Mouse (Mus musculus): Measurements from ENCODE around the gene Cfap97d2. TPM values are rescaled to one million over a fixed set of nuclear protein-coding genes. Genes with fewer than 3 reads are reported as not detected.

Gene Cfap97d2
- polyA plus RNA-seq, 1 experiment from 2014 or later = 1.7 TPM

GRCm38 (mm10) chr8:13694735-13695134 is 11.0 kb upstream of the Cfap97d2 start:
- no peak overlapping the region for H3K4me3 ChIP-seq (replicated peaks; ENCODE audit: low read length)
- 62% methylated on average over 12 of the region's 12 CpGs for WGBS

DNA sequence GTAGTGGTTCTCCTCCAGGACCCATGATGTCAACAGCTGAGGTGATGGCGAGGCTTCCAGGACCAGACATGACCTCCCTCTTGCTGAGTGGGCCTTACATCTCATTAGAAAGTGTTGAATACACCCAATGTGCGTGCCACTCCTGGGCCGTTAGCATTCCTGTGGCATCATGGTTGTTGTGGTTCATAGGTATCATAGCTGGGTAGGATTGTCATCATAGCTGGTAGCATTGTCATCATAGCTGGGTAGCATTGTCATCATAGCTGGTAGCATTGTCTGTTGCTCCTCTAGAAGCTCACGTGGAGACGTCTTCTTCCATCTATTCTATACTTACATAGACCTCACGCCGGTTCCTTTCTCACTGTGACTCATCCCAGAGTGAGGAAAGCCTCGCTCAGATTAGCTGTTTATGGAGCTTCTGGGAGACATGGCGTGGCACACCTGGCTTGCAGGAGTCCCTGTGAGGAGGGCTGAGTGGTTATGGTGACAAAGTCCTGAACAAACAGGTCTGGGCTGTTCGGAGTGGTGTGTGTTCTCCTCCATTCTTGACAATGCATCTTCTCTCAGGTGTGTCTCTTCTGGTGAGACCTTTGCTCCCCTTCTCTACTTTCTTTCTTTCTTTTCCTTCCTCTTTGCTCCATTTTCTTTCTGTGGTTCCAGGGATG is 10.4 kb upstream of the Cfap97d2 start:
- Histone ChIP-seq H3K4me1 (replicated peaks; ENCODE audit: control insufficient read depth, insufficient read depth, low read length) (peaks cover 7% of the 10 kb centered on the region; the same call in 1 of the 2 replicates), H3K36me3 (replicated peaks; ENCODE audit: control insufficient read depth, insufficient read depth) (no peaks in the 10 kb centered on the region), H3K4me3 (replicated peaks; ENCODE audit: low read length) (no peak overlapping the region), H3K27ac (no peak overlapping the region), H3K9me3 (ENCODE audit: control insufficient read depth, low read length) (no peaks in the 10 kb centered on the region), H3K4me2 (replicated peaks) (no peak overlapping the region), H3K27me3 (ENCODE audit: control insufficient read depth, insufficient read depth, low read length) (no peaks in the 10 kb centered on the region), H3K9ac (no peak overlapping the region)
- ATAC-seq (ENCODE audit: low FRiP score) (no peak), DNase-seq (ENCODE audit: low spot score) (no peak)
- 97% methylated on average over 10 of the region's 10 CpGs for WGBS

More at GRCm38 (mm10) chr8:13694735-13695134, 11.0 kb upstream of the Cfap97d2 start:
- H3K4me1 ChIP-seq (replicated peaks; ENCODE audit: control insufficient read depth, insufficient read depth, low read length) = peaks cover 7% of the 10 kb centered on the region; the same call in 1 of the 2 replicates
- no peak overlapping the region for H3K4me2 ChIP-seq (replicated peaks)
- H3K9ac ChIP-seq = no peak overlapping the region
- H3K36me3 ChIP-seq (replicated peaks; ENCODE audit: control insufficient read depth, insufficient read depth) = no peaks in the 10 kb centered on the region
- ATAC-seq (ENCODE audit: low FRiP score) (no peak), DNase-seq (ENCODE audit: low spot score) (no peak)
- H3K9me3 ChIP-seq (ENCODE audit: control insufficient read depth, low read length) = no peaks in the 10 kb centered on the region
- H3K27me3 ChIP-seq (ENCODE audit: control insufficient read depth, insufficient read depth, low read length) = no peaks in the 10 kb centered on the region
- H3K27ac ChIP-seq = no peak overlapping the region

- H3K4me3 ChIP-seq (replicated peaks; ENCODE audit: low read length) = no peak overlapping the region
- no peak overlapping the region for H3K9ac ChIP-seq
- H3K27ac ChIP-seq = no peak overlapping the region
- no peak for ATAC-seq (ENCODE audit: low FRiP score)
- H3K4me2 ChIP-seq (replicated peaks) = no peak overlapping the region
- no peaks in the 10 kb centered on the region for H3K36me3 ChIP-seq (replicated peaks; ENCODE audit: control insufficient read depth, insufficient read depth)
- no peak for DNase-seq (ENCODE audit: low spot score)
- 90% methylated on average over 4 of the region's 4 CpGs for WGBS
- no peaks in the 10 kb centered on the region for H3K9me3 ChIP-seq (ENCODE audit: control insufficient read depth, low read length)
- no peaks in the 10 kb centered on the region for H3K27me3 ChIP-seq (ENCODE audit: control insufficient read depth, insufficient read depth, low read length)
- H3K4me1 ChIP-seq (replicated peaks; ENCODE audit: control insufficient read depth, insufficient read depth, low read length) = peaks cover 7% of the 10 kb centered on the region; the same call in 1 of the 2 replicates
These were observed 9.5 kb upstream of the Cfap97d2 start for GRCm38 (mm10) chr8:13696157-13696556.

DNA sequence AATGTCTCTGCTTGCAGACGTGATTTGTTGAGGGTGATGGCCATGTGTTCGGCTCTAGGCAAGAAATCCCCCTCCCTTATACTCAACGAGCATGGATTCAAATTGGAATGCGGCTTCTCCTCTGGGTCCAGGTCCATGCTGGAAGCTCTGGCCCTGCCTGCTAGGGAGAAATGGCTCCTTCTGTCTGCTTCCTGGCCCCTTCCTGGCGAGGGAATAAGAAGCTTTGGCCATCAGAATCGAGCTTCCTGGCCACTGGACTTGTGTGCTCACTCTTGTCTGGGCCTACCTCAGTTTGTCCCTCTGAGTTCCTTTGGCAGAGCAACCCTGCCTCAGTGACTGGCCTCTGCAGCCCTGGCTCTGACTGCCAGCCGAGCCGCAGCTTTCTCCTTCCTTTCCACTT is 8.5 kb upstream of the Cfap97d2 start:
- WGBS = 82% methylated on average over 8 of the region's 8 CpGs
- H3K27me3 ChIP-seq (ENCODE audit: control insufficient read depth, insufficient read depth, low read length) = no peaks in the 10 kb centered on the region
- no peaks in the 10 kb centered on the region for H3K9me3 ChIP-seq (ENCODE audit: control insufficient read depth, low read length)

GRCm38 (mm10) chr8:13697681-13698080 is 8.0 kb upstream of the Cfap97d2 start:
- 83% methylated on average over 8 of the region's 8 CpGs for WGBS
- no peaks in the 10 kb centered on the region for H3K27me3 ChIP-seq (ENCODE audit: control insufficient read depth, insufficient read depth, low read length)
- no peak overlapping the region for H3K9ac ChIP-seq
- DNase-seq (ENCODE audit: low spot score) = no peak
- no peaks in the 10 kb centered on the region for H3K36me3 ChIP-seq (replicated peaks; ENCODE audit: control insufficient read depth, insufficient read depth)
- no peak overlapping the region for H3K4me2 ChIP-seq (replicated peaks)
- no peak overlapping the region for H3K4me3 ChIP-seq (replicated peaks; ENCODE audit: low read length)
- H3K27ac ChIP-seq = no peak overlapping the region
- no peaks in the 10 kb centered on the region for H3K9me3 ChIP-seq (ENCODE audit: control insufficient read depth, low read length)
- H3K4me1 ChIP-seq (replicated peaks; ENCODE audit: control insufficient read depth, insufficient read depth, low read length) = peaks cover 1% of the 10 kb centered on the region; the same call in 1 of the 2 replicates
- no peak for ATAC-seq (ENCODE audit: low FRiP score)

More for the DNA sequence above, 8.5 kb upstream of the Cfap97d2 start:
- Histone ChIP-seq H3K27ac (no peak overlapping the region), H3K4me3 (replicated peaks; ENCODE audit: low read length) (no peak overlapping the region), H3K4me2 (replicated peaks) (no peak overlapping the region), H3K36me3 (replicated peaks; ENCODE audit: control insufficient read depth, insufficient read depth) (no peaks in the 10 kb centered on the region), H3K9ac (no peak overlapping the region), H3K4me1 (replicated peaks; ENCODE audit: control insufficient read depth, insufficient read depth, low read length) (peaks cover 5% of the 10 kb centered on the region; the same call in 1 of the 2 replicates)
- ATAC-seq (ENCODE audit: low FRiP score) = no peak
- no peak for DNase-seq (ENCODE audit: low spot score)

GRCm38 (mm10) chr8:13698281-13698680 is 7.4 kb upstream of the Cfap97d2 start:
- WGBS = 86% methylated on average over 3 of the region's 3 CpGs
- Histone ChIP-seq H3K36me3 (replicated peaks; ENCODE audit: control insufficient read depth, insufficient read depth) (no peaks in the 10 kb centered on the region), H3K9me3 (ENCODE audit: control insufficient read depth, low read length) (no peaks in the 10 kb centered on the region), H3K9ac (no peak overlapping the region), H3K27ac (no peak overlapping the region), H3K4me1 (replicated peaks; ENCODE audit: control insufficient read depth, insufficient read depth, low read length) (no peaks in the 10 kb centered on the region), H3K27me3 (ENCODE audit: control insufficient read depth, insufficient read depth, low read length) (no peaks in the 10 kb centered on the region), H3K4me2 (replicated peaks) (no peak overlapping the region), H3K4me3 (replicated peaks; ENCODE audit: low read length) (no peak overlapping the region)
- DNase-seq (ENCODE audit: low spot score) (no peak), ATAC-seq (ENCODE audit: low FRiP score) (no peak)

GRCm38 (mm10) chr8:13699323-13699949 is 6.3 kb upstream of the Cfap97d2 start:
- H3K4me2 ChIP-seq (replicated peaks) = no peak overlapping the region
- no peaks in the 10 kb centered on the region for H3K27me3 ChIP-seq (ENCODE audit: control insufficient read depth, insufficient read depth, low read length)
- 76% methylated on average over 5 of the region's 5 CpGs for WGBS
- no peak overlapping the region for H3K4me3 ChIP-seq (replicated peaks; ENCODE audit: low read length)
- no peak for DNase-seq (ENCODE audit: low spot score)
- no peaks in the 10 kb centered on the region for H3K4me1 ChIP-seq (replicated peaks; ENCODE audit: control insufficient read depth, insufficient read depth, low read length)
- H3K36me3 ChIP-seq (replicated peaks; ENCODE audit: control insufficient read depth, insufficient read depth) = no peaks in the 10 kb centered on the region
- no peak overlapping the region for H3K9ac ChIP-seq
- no peaks in the 10 kb centered on the region for H3K9me3 ChIP-seq (ENCODE audit: control insufficient read depth, low read length)
- no peak for ATAC-seq (ENCODE audit: low FRiP score)
- no peak overlapping the region for H3K27ac ChIP-seq

DNA sequence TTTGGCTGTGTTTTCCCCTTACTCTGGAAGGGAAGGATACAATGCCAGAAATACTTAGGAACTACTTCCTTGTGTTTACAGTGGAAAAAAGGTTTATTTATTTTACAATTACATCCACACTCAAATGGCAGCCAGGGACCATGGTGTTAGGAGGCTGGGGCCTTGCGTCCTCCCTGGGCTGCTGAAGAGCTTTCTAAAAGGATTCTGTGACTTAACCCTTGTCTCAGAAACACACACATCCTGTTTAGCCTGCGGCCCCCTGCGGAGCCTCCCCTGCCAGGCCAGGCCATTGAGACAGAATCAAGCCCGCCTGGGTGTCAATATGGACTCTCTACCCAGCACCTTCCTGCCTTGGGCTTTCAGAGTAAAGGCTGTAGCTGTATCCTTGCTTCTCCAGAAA is 2.9 kb upstream of the Cfap97d2 start:
- Histone ChIP-seq H3K4me3 (replicated peaks; ENCODE audit: low read length) (no peak overlapping the region), H3K9ac (no peak overlapping the region), H3K9me3 (ENCODE audit: control insufficient read depth, low read length) (no peaks in the 10 kb centered on the region), H3K4me2 (replicated peaks) (no peak overlapping the region), H3K27me3 (ENCODE audit: control insufficient read depth, insufficient read depth, low read length) (no peaks in the 10 kb centered on the region), H3K36me3 (replicated peaks; ENCODE audit: control insufficient read depth, insufficient read depth) (no peaks in the 10 kb centered on the region), H3K27ac (no peak overlapping the region), H3K4me1 (replicated peaks; ENCODE audit: control insufficient read depth, insufficient read depth, low read length) (peaks cover 8% of the 10 kb centered on the region; the same call in 1 of the 2 replicates)
- WGBS = 68% methylated on average over 4 of the region's 4 CpGs
- no peak for ATAC-seq (ENCODE audit: low FRiP score)
- DNase-seq (ENCODE audit: low spot score) = no peak

DNA sequence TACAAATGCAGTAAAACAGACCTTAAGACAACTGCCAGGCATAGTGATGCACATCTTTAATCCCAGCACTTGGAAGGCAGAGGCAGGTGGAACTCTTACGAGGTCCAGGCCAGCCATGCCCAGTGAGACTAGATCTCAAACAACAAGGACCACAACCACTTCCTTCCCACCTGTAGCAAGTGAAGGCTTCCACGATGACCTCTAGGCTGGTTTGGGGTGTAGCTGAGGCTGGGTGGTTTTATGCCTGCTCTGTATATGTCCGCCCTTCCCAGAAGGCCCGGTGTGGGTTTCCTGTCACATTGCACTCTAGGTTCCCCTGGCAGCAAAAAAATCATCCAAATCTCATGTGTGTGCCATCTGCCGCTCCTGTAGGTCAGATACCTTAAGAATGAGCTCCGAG is 1.9 kb upstream of the Cfap97d2 start:
- no peaks in the 10 kb centered on the region for H3K27me3 ChIP-seq (ENCODE audit: control insufficient read depth, insufficient read depth, low read length)
- WGBS = 92% methylated on average over 6 of the region's 6 CpGs
- no peaks in the 10 kb centered on the region for H3K9me3 ChIP-seq (ENCODE audit: control insufficient read depth, low read length)
- no peak overlapping the region for H3K9ac ChIP-seq
- no peak overlapping the region for H3K27ac ChIP-seq
- H3K4me1 ChIP-seq (replicated peaks; ENCODE audit: control insufficient read depth, insufficient read depth, low read length) = peaks cover 8% of the 10 kb centered on the region; the same call in 1 of the 2 replicates
- H3K4me2 ChIP-seq (replicated peaks) = no peak overlapping the region
- ATAC-seq (ENCODE audit: low FRiP score) (no peak), DNase-seq (ENCODE audit: low spot score) (no peak)
- H3K36me3 ChIP-seq (replicated peaks; ENCODE audit: control insufficient read depth, insufficient read depth) = no peaks in the 10 kb centered on the region
- H3K4me3 ChIP-seq (replicated peaks; ENCODE audit: low read length) = no peak overlapping the region
